Mouse (Mus musculus) heart, embryonic 12.5 days (tissue): ENCODE measurements at regions not wholly inside any gene's neighbourhood (a gene's known extent, or its start where the extent isn't known, plus 50 kb on each side); places are given as distances from the start of the nearest gene placed in this dataset.
A peak's percentile ranks its signal among the peaks of the same experiment; 100 is the strongest.
"Not testable (repeated sequence)": the region's sequence is repeated elsewhere in the genome, so short reads cannot be mapped to it uniquely, and the experiment has no call there.

Experiments
- ATAC-seq: fragments of 200-750 bp; cut with Nextera tagmentation; 2 replicates; pipeline ENCODE4 v1.8.0; 2017; ENCODE audit warnings: moderate TSS enrichment, moderate library complexity; ENCODE audit not compliant: insufficient number of reproducible peaks, low FRiP score
- H3K27ac ChIP-seq: fragments of 300-500 bp; sonication (generic); 2 replicates; pipeline ENCODE4 v1.5.1; 2016; ENCODE audit warnings: mild to moderate bottlenecking, moderate library complexity; ENCODE audit not compliant: poor library complexity, severe bottlenecking
- H3K27me3 ChIP-seq: fragments of 300-500 bp; sonication (generic); replicated peaks from 2 replicates; pipeline ENCODE4 v1.6.1; 2016; ENCODE audit warnings: mild to moderate bottlenecking, moderate library complexity
- H3K36me3 ChIP-seq: fragments of 300-500 bp; sonication (generic); 2 replicates; pipeline ENCODE4 v1.6.1; 2016; ENCODE audit warnings: mild to moderate bottlenecking, moderate library complexity
- H3K4me1 ChIP-seq: fragments of 300-500 bp; sonication (generic); replicated peaks from 2 replicates; pipeline ENCODE4 v1.6.1; 2016; ENCODE audit warnings: mild to moderate bottlenecking
- H3K4me2 ChIP-seq: fragments of 300-500 bp; sonication (generic); 2 replicates; pipeline ENCODE4 v1.6.1; 2016; ENCODE audit warnings: mild to moderate bottlenecking, moderate library complexity
- H3K4me3 ChIP-seq: fragments of 300-500 bp; sonication (generic); 2 replicates; pipeline ENCODE4 v1.5.1; 2016; ENCODE audit warnings: mild to moderate bottlenecking
- H3K9ac ChIP-seq: fragments of 300-500 bp; sonication (generic); 2 replicates; pipeline ENCODE4 v1.6.1; 2016; ENCODE audit warnings: mild to moderate bottlenecking, moderate library complexity
- H3K9me3 ChIP-seq: fragments of 300-500 bp; sonication (generic); replicated peaks from 2 replicates; pipeline ENCODE4 v1.6.1; 2016; ENCODE audit warnings: mild to moderate bottlenecking, moderate library complexity
- WGBS: fragments of 180-500 bp; shearing (Covaris S2); methylation state at CpG from one replicate; pipeline ENCODE4 v1.1.7; 2016; 5-methylcytosine and 5-hydroxymethylcytosine counted together

- ATAC-seq, H3K4me3 ChIP-seq, H3K4me1 ChIP-seq, H3K4me2 ChIP-seq, H3K36me3 ChIP-seq, H3K27me3 ChIP-seq, H3K9ac ChIP-seq, H3K27ac ChIP-seq: not testable (repeated sequence)
- 82% methylated on average over 20 of the region's 20 CpGs for WGBS
- peaks cover 24% of the 10 kb centered on the region for H3K9me3 ChIP-seq
Measured at GRCm38 (mm10) chr9:3116311-3116710, 79.6 kb downstream of the Gm10715 start.

GRCm38 (mm10) chr9:3161181-3161580, 124.5 kb downstream of the Gm10715 start:
- Histone ChIP-seq H3K9me3 (peaks cover 52% of the 10 kb centered on the region), H3K4me1 (no peaks in the 10 kb centered on the region), H3K27me3 (no peaks in the 10 kb centered on the region), H3K4me3 (no peak overlapping the region), H3K27ac (no peak overlapping the region), H3K36me3 (no peaks in the 10 kb centered on the region), H3K4me2 (no peak overlapping the region), H3K9ac (no peak overlapping the region)
- ATAC-seq, result no peak

GRCm38 (mm10) chr9:3184343-3184742, 147.7 kb downstream of the Gm10715 start:
- ATAC-seq, result no peak
- H3K4me3 ChIP-seq, result no peak overlapping the region
- no peaks in the 10 kb centered on the region for H3K36me3 ChIP-seq
- no peaks in the 10 kb centered on the region for H3K4me1 ChIP-seq
- H3K27ac ChIP-seq, result no peak overlapping the region
- H3K4me2 ChIP-seq, result no peak overlapping the region
- H3K27me3 ChIP-seq, result no peaks in the 10 kb centered on the region
- no peak overlapping the region for H3K9ac ChIP-seq
- H3K9me3 ChIP-seq, result peaks cover 25% of the 10 kb centered on the region

- H3K4me1 ChIP-seq, result no peaks in the 10 kb centered on the region
- no peak overlapping the region for H3K27ac ChIP-seq
- no peaks in the 10 kb centered on the region for H3K27me3 ChIP-seq
- WGBS, result 22% methylated on average over 33 of the region's 33 CpGs
- H3K9me3 ChIP-seq, result peaks cover 23% of the 10 kb centered on the region
- no peak overlapping the region for H3K4me3 ChIP-seq
- no peak overlapping the region for H3K9ac ChIP-seq
- ATAC-seq, result peak; percentile 69
- H3K4me2 ChIP-seq, result peak overlapping the region; percentile 51
- H3K36me3 ChIP-seq, result no peaks in the 10 kb centered on the region
Measured at GRCm38 (mm10) chr9:3199151-3200018, 135.6 kb upstream of the Alkbh8 start.

- not testable (repeated sequence) for H3K9ac ChIP-seq, H3K27ac ChIP-seq, H3K36me3 ChIP-seq, H3K27me3 ChIP-seq, H3K4me1 ChIP-seq, H3K4me3 ChIP-seq, ATAC-seq
- 46% methylated on average over 16 of the region's 16 CpGs for WGBS
- peaks cover 23% of the 10 kb centered on the region for H3K9me3 ChIP-seq
- H3K4me2 ChIP-seq, result peak overlapping the region; percentile 51
Measured at GRCm38 (mm10) chr9:3200019-3200347, 135.0 kb upstream of the Alkbh8 start.

- H3K9ac ChIP-seq, H3K27me3 ChIP-seq, H3K27ac ChIP-seq, H3K9me3 ChIP-seq, H3K4me3 ChIP-seq, H3K36me3 ChIP-seq, ATAC-seq, H3K4me1 ChIP-seq, H3K4me2 ChIP-seq: not testable (repeated sequence)
- 84% methylated on average over 1 of the region's 1 CpGs for WGBS
Measured at GRCm38 (mm10) chr9:3208120-3208519, 126.8 kb upstream of the Alkbh8 start.

- Histone ChIP-seq H3K36me3 (no peaks in the 10 kb centered on the region), H3K9me3 (peaks cover 56% of the 10 kb centered on the region), H3K4me2 (no peak overlapping the region), H3K27me3 (no peaks in the 10 kb centered on the region), H3K4me1 (no peaks in the 10 kb centered on the region), H3K9ac (no peak overlapping the region), H3K4me3 (no peak overlapping the region), H3K27ac (no peak overlapping the region)
- WGBS, result 48% methylated on average over 10 of the region's 10 CpGs
- ATAC-seq, result peak; percentile 100
Measured at GRCm38 (mm10) chr9:3258396-3259300, 76.3 kb upstream of the Alkbh8 start.

GRCm38 (mm10) chr9:3260181-3260580, 74.8 kb upstream of the Alkbh8 start:
- ATAC-seq, result no peak
- Histone ChIP-seq H3K9ac (no peak overlapping the region), H3K4me1 (no peaks in the 10 kb centered on the region), H3K36me3 (no peaks in the 10 kb centered on the region), H3K4me3 (no peak overlapping the region), H3K9me3 (peaks cover 56% of the 10 kb centered on the region), H3K4me2 (no peak overlapping the region), H3K27ac (no peak overlapping the region), H3K27me3 (no peaks in the 10 kb centered on the region)
- WGBS, result 70% methylated on average over 5 of the region's 5 CpGs

- Histone ChIP-seq H3K4me2 (no peak overlapping the region), H3K27ac (no peak overlapping the region), H3K4me3 (no peak overlapping the region), H3K36me3 (no peaks in the 10 kb centered on the region), H3K27me3 (no peaks in the 10 kb centered on the region), H3K4me1 (no peaks in the 10 kb centered on the region), H3K9me3 (peaks cover 56% of the 10 kb centered on the region), H3K9ac (no peak overlapping the region)
- WGBS, result 72% methylated on average over 2 of the region's 2 CpGs
- ATAC-seq, result no peak
Measured at GRCm38 (mm10) chr9:3260860-3261259, 74.1 kb upstream of the Alkbh8 start.

GRCm38 (mm10) chr9:3264467-3264866, 70.5 kb upstream of the Alkbh8 start:
- H3K36me3 ChIP-seq, result no peaks in the 10 kb centered on the region
- no peak overlapping the region for H3K9ac ChIP-seq
- H3K4me1 ChIP-seq, result no peaks in the 10 kb centered on the region
- no peak overlapping the region for H3K4me3 ChIP-seq
- peaks cover 39% of the 10 kb centered on the region for H3K9me3 ChIP-seq
- no peak overlapping the region for H3K4me2 ChIP-seq
- no peak for ATAC-seq
- H3K27me3 ChIP-seq, result no peaks in the 10 kb centered on the region
- no peak overlapping the region for H3K27ac ChIP-seq

- not testable (repeated sequence) for H3K9ac ChIP-seq, H3K27ac ChIP-seq, H3K27me3 ChIP-seq, ATAC-seq, H3K4me2 ChIP-seq, H3K4me3 ChIP-seq, H3K36me3 ChIP-seq, H3K4me1 ChIP-seq
- WGBS, result 77% methylated on average over 8 of the region's 8 CpGs
- H3K9me3 ChIP-seq, result peaks cover 39% of the 10 kb centered on the region
Measured at GRCm38 (mm10) chr9:3280496-3280895, 54.4 kb upstream of the Alkbh8 start.
